Mouse (Mus musculus) R1 (cell line): ENCODE measurements around the gene Trappc2l.

ENCODE experiments used
- DNase-seq: peaks from one replicate; pipeline ENCODE4 v3.0.0-alpha.2; 2018; ENCODE audit warnings: low read depth, low spot score

Trappc2l gene

GRCm38 (mm10) chr8:122580926-122581325 lies 30.5 kb upstream of the Trappc2l start:
- DNase-seq: no peak

- no peak for DNase-seq
Measured at GRCm38 (mm10) chr8:122584981-122585380, 26.5 kb upstream of the Trappc2l start.

DNA sequence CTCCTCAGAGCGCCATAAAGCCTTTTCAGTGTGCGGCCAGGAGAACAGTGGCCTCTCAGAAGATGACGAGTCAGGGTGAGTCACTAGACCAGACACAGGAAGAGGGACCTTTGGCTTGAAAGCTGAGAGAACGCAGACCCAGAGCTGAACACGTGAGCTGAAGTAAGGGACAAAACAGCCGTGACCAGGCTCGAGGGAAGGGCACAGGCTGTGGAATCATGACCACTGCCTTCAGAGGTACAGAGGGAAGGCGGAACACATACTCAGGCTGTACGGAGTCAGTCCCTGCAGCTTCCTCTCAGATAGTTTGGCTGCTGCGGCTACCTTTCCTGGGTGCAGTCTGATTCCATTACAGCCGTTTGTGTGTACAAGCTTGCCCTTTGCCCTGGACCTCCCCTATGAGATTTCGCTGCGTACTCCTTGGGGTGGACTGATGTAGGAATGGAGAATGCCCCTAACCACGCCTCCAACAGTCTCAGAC lies 26.0 kb upstream of the Trappc2l start:
- no peak for DNase-seq

DNA sequence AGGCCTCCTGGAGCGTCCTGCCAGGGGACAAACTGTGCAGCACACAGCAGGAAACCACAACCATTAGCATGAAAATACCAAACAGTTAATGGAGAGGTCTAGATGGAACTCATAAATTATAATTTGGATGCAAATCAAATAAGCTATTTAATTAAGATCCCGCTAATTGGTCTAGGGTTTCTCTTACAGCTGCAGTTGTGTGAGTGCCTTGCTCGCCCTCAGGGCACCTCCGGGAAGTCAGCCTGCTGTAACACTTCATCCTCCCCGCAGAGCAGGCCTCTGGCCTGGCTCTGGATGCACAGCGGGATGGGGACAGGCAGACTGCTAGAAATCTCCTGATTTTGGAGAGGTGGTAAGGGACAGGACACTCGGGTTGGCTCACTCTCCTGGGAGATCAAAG lies 25.3 kb upstream of the Trappc2l start:
- DNase-seq: no peak

GRCm38 (mm10) chr8:122586749-122587148 lies 24.7 kb upstream of the Trappc2l start:
- no peak for DNase-seq

GRCm38 (mm10) chr8:122593240-122593639 lies 18.2 kb upstream of the Trappc2l start:
- DNase-seq: no peak

- no peak for DNase-seq
Measured at GRCm38 (mm10) chr8:122593783-122594507, 17.5 kb upstream of the Trappc2l start.

DNA sequence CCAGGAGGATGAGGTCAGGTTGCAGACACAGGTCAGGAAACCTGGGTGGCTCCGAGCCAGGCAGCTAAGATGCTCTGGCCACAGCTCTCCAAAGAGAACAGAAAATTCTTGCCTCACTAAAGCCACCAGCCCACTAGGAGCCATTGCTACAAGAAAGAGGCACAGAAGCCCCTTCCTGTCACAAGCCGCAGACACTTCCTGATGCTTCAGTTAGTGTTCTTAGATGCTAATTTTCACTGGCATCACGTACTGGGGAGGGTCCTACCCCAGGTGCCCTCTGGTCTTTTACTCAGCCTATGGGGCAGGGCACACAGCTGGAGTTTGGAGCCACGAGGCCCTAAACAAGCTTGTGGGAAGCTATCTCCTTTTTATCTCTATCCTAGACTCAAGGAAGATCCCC lies 15.4 kb upstream of the Trappc2l start:
- DNase-seq: no peak

- no peak for DNase-seq
Measured at GRCm38 (mm10) chr8:122600666-122601065, 10.8 kb upstream of the Trappc2l start.

- DNase-seq: no peak
Measured at GRCm38 (mm10) chr8:122604640-122605039, 6.8 kb upstream of the Trappc2l start.

DNA sequence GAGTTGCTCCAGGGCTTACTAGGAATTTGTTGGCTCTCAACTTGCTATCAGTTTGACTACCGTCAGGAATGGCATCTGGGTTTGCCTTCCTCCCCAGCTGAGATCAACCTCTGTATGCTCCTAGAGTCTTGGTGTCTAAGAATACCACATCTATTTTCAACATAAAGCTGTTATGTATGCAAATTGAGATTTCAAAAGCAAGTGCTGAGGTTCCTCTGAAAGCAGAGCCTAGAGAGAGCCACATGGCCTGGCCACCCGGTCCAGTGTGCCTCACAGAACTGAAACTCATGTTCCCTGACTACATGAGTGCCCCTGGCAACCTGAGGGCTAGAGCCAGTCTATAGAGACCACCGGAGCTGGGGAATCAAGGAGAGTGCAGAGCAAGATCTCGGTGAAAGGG lies 6.1 kb upstream of the Trappc2l start:
- DNase-seq: no peak

- DNase-seq: no peak
Measured at GRCm38 (mm10) chr8:122606810-122607209, 4.6 kb upstream of the Trappc2l start.

- no peak for DNase-seq
Measured at GRCm38 (mm10) chr8:122610209-122610608, 1.2 kb upstream of the Trappc2l start.

DNA sequence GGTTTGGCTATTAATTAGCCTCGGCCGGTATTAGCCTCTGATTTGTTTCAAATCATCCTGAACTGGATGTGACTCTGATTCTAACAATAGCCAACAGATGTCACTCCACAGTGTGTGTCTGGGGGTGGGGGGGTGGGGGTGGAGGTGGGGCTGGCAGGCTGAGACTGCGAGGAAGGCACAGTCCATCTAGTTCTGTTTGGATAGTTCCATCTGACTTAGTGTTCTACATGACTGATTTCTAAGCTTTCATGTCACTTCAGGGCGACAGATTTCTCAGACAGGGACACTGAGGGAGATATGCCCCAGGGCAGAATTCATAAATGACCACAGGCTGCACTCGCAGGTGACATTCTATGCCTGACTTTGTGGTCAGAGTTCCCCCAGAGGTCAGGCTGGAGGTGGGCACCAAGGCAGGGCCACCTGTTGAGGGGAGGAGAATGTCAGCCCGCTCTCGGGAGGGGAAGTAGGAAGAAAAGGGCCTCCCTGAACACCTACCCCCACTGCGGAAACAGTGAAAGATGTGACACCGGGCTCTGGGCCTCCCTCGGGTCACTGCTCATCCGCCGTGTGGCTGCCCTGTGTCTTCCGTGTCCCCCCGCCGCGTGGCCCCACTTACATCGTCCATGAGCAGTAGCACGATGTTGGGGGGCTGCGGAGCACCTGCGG lies 695 bp upstream of the Trappc2l start:
- no peak for DNase-seq

GRCm38 (mm10) chr8:122616181-122616905 lies 4.9 kb downstream of the Trappc2l start:
- no peak for DNase-seq

- peak; percentile 50 for DNase-seq
Measured at GRCm38 (mm10) chr8:122617947-122618546, 6.6 kb downstream of the Trappc2l start.

- DNase-seq: no peak
Measured at GRCm38 (mm10) chr8:122618660-122619378, 7.4 kb downstream of the Trappc2l start.

GRCm38 (mm10) chr8:122620446-122620845 lies 9.0 kb downstream of the Trappc2l start:
- no peak for DNase-seq

DNA sequence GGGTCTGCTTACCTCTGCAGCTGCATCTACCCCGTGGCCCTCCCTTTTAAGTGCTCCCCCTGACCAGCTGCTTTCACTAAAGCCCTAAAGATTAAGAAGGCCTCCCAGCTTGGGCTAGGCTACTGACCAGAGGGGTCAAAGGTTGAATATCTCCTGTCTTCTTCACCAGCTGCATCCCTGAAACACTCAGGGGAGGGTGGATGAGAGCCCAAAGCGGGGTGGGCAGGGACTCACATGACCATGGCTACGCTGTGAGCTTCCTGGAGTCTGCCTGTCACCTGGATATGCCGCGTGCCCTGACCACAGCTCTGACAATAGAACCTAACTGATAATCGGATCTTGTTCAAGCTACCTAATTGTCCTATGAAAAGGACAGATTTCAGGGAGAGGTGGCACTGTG lies 11.3 kb downstream of the Trappc2l start, which contains the start of gene Pabpn1l:
TSS of gene Pabpn1l (minus strand) at position 13 of the 400 bp plus-strand sequence.
- DNase-seq: no peak

GRCm38 (mm10) chr8:122623844-122624642 lies 12.6 kb downstream of the Trappc2l start:
- DNase-seq: no peak
